Mouse (Mus musculus) cerebral cortex, adult 2 months (tissue): ENCODE results near the gene S100b.

Source experiments
- WGBS: fragments of 180-500 bp; shearing (Covaris S2); methylation state at CpG from one replicate; pipeline ENCODE4 v1.1.7; 2018; 5-methylcytosine and 5-hydroxymethylcytosine counted together

Gene S100b

DNA sequence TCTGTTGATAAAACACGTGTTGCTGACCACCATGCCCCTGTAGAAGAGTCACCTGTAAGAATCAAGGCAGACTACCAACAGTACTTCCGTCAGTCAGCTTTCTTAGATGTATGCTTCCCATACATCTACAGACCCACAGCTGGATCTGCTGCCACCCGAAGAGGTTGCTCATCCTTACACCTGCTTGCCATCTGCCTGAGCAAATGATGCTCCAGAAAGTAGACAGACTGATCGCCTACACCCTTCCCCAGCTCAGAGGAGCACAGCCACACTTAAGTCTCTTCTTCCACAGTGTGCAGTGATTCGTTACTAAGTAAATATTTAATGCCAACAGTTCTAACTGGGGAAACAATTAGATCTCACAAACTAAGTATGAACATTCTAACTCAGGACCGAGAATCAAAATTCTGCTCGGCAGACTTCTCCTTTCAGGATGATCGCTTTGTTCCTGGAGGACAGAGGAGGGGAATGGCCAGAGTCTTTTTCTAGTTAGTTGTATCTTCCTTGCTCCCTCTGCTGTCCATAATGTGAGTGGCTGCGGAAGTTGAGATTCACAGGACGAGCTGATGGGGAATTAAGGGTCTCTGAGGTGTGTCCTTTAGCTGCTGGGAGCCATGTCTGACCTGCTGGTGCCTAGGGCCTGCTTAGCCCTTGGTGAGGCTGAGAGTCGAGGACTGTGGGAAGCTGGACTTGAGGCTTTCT, 6.9 kb downstream of the S100b start:
- 45% methylated on average over 11 of the region's 11 CpGs for WGBS

DNA sequence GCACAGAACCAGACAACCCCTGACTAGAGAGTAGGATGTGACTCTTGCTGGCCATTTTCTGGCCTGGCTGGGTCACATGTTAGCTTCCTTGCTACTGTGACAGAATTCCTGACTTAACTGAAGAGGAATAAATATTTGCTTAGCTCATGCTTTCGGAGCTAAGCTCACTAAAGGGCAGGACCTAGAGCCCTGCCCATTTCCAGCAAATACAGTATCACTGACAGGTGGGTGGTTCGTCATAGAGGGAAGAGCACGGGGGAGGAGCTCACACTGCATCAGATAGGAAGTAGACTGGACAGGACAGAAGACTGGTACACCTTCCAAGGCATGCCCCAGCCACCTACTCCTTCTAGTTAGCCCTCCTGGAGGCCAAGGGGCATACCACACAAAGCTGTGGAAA, 7.8 kb downstream of the S100b start:
- 81% methylated on average over 3 of the region's 3 CpGs for WGBS

DNA sequence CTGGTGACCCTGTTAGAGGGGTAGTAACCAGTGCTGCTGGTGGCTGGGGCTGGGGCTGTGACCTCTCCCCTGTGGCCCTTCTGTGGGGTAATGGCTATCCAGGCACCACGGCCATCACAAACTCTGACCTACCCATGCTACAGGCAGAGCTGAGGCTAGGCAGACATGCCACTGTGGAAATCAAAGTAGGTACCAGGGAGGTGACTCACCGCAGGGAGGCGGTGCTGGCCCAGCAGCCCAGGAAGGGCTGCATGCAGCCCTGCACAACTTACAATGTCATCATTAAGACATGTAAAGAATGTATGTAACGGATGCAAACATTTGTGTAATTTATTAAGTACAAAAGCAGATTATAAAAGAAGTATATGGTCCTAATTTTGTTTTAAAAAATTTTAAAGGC, 8.8 kb downstream of the S100b start:
- WGBS = 76% methylated on average over 4 of the region's 4 CpGs

DNA sequence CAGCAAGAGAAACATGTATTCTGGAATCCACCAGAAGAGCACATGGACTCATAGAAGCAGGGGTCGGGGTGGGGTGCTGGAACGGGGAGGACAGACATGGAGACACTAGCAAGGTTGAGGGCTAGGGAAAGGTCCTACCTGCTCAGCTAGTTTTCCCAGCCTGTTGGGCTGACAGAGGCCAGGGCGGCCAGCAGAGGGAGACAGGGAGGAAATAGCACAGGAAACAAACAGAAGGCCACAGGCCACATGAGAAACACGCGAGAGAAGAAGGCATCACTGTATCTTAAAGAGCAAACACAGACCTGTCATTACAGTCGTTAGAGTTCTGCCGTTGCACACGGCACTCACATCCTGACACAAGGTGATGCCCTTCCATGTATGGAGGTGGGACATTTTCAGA, 17.6 kb downstream of the S100b start:
- WGBS = 51% methylated on average over 8 of the region's 8 CpGs

DNA sequence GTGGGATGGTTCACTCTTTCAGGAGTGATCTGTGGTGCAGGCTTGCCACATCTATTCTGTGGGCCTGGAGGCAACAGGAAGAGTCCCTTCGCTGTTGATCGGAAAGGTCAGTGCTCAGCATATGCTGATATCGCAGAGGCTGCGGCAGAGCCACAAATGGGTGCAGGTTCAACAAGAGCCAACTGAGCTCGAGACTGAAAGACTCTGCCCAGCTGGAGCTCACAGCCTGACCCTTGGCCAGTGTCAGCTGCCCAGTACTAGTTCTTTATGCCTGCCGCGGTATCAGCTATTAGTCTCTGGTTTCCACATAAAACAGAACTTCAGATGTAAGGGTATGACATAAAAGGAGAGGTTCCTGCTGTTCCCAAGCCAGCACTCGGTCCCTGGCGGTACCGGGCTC, 21.6 kb downstream of the S100b start:
- 78% methylated on average over 10 of the region's 10 CpGs for WGBS

DNA sequence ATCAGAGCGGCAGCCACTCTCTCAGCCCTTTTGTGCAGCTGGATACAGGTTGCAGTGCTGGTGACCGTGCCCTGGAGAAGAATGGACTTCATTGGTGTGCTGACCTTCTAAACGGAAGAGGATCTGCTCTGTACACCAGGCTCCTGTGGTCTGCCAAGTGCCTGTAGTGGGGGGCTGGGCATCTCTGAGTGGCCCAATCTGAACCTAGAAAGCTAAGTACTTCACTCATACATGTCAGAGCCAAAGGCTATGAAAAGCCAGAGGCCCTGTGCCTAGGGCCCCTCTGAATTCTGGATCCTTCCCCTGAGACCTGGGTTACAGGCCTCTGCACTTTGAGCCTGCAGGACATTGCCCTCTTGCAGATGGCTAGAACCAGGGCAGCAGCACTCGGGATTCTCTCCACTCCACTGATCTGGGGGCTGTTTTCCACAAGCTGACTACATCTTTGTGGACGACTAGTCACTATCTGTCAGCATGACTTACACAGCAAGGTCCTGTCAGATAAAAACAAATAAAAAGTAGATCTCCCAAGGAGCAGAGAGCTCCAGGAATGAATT, 25.0 kb downstream of the S100b start:
- WGBS = 70% methylated on average over 5 of the region's 5 CpGs

DNA sequence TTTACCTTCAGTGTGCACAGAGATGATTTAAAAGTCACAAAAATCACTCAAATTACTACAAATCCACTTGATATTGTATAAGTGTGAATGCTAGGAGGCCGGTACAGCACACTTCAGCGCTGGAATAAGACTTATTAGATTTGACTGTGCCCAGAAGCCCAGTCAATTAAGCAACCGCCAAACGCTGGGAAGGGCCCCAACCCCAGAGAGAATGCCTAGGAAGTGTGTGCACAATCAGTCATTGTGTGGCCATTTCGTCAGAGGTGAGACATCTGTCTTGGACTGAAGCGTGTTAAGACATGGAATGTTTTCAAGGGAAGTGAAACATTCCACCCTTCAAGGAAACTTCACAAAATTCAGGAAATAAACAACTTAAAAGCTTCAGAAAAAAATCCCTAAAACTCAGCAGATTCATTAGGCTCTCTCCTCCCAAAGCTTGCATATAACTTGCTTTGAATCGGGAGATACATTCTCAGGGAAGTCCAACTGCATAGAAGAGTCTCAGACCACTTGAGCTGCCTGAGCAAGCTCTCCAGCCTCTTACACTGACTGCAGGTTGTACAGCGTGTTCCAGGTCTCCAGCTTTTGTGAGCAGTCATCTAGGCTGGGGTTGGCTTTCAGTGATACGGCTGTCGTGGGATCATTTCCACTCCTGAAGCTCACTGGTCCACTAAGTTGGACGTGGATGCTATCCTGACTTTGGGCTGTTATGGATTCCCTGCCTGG, 34.8 kb downstream of the S100b start:
- 62% methylated on average over 11 of the region's 11 CpGs for WGBS

DNA sequence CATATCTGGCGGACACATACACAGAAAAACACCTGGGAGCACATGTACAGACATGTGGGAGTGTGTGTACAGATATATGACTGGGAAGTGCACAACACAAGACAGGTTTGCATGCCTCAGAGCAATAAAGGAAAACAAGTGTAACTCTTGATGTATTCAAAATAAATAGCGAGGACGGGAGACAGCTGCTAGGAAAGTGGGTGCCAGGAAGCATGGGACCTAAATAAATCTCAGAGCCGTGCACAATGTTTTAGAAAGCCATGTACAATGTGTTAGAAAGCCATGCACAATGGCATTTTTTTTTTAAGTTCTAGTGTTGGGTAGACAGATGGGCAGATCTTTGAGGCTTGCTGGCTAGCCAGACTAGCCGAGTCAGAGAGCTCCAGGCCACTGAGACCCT, 35.4 kb downstream of the S100b start:
- 52% methylated on average over 5 of the region's 5 CpGs for WGBS

DNA sequence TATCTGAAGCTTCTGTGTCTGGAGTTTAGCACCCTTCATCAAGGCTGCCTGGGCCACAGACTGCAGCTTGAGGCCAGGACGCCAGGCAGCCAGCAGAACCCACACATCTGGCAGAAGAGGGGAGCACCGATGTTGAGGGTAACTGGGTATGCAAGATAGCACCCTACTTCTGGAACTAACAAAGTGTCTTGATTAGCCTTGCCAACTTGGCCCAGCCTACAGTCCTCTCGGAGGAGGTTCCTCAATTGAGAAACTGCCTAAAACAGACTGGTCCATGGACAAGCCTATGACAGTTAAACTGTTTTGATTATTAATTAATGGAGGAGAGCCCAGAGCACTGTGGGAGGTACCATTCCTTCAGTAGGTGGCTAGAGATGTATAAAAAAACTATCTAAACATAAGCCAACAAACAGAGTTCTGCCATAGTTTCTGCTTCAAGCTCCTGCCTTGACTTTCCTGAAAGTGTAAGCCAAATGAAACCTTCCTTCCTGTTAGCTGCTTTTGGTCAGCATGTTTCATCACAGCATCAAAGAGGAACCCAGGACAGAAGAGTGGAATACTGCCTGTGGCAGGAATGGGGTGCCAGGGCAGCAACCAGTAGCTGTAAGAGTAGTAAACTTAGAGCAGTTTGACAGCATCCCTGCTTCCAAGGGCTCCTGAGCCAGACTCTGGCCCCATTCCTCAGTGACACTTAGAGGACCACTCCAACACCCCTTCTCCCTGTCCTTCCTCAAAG, 36.5 kb downstream of the S100b start:
- WGBS = 41% methylated on average over 3 of the region's 3 CpGs

DNA sequence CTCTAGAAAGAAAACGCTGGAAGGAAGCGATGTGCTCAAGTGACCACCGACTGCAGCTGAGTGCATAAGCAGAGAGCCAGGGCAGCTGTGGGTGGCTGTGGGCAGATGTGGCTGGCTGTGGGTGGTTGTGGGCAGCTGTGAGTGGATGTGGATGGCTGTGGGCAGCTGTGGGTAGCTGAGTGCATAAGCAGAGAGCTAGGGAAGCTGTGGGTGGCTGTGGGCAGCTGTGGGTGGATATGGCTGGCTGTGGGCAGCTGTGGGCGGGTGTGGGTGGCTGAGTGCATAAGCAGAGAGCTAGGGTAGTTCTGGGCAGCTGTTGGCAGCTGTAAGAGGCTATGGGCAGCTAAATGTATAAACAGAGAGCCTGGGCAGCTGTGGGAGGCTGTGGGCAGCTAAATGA, 39.6 kb downstream of the S100b start:
- WGBS = 85% methylated on average over 4 of the region's 4 CpGs

DNA sequence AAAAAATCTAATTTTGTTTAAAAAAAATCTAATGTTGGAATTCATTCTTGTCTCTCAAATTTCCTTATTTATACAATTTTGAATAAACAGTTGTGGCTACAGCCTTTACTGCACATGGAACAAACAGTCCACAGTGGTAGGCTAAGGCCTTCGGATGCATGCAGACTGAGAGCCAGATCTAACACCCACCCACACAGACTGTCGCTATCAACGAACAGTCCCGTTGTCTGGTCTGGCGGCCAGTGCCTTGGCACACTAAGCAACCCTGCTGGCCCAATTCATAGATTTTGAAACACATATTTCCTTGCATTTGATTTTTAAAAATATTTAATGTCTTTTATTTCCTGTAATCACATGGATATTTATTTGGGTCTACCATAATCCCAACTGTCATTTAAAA, 46.5 kb downstream of the S100b start:
- 45% methylated on average over 5 of the region's 5 CpGs for WGBS

DNA sequence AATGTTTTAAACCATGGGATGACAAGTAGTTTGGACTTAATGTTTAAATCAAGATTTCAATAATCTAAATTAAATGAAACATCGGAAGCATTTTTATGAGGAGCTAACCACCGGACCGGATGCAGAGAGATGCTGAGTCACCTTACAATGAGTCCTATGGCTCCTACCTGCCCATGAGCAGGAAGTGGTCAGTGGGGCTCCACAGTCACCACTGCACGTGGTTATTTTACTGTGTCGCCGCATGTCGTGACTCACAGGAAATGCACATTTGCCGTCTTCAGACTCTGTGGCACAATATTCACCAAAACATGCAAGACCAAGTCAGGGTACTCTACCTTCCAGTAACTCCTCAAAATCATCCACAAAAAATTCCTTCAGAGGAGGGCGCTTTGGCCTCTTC, 53.1 kb downstream of the S100b start:
- WGBS = 60% methylated on average over 9 of the region's 9 CpGs
